Mouse (Mus musculus) adrenal gland, adult 8-10 months (tissue): Measurements from ENCODE around the gene Slc27a5. TPM values are rescaled to one million over a fixed set of nuclear protein-coding genes. Genes with fewer than 3 reads are reported as not detected.

ENCODE experiments used
- DNase-seq: peaks from one replicate; pipeline ENCODE4 v3.0.0; 2022
- total RNA-seq, 4 experiments: library from RNA; stranded (reverse); gene quantifications; 2 replicates each; pipeline ENCODE4 v1.2.4; 2022

Gene Slc27a5
- total RNA-seq, 4 experiments from 2014 or later = 0.18 to 0.32 TPM; not detected in 2

DNA sequence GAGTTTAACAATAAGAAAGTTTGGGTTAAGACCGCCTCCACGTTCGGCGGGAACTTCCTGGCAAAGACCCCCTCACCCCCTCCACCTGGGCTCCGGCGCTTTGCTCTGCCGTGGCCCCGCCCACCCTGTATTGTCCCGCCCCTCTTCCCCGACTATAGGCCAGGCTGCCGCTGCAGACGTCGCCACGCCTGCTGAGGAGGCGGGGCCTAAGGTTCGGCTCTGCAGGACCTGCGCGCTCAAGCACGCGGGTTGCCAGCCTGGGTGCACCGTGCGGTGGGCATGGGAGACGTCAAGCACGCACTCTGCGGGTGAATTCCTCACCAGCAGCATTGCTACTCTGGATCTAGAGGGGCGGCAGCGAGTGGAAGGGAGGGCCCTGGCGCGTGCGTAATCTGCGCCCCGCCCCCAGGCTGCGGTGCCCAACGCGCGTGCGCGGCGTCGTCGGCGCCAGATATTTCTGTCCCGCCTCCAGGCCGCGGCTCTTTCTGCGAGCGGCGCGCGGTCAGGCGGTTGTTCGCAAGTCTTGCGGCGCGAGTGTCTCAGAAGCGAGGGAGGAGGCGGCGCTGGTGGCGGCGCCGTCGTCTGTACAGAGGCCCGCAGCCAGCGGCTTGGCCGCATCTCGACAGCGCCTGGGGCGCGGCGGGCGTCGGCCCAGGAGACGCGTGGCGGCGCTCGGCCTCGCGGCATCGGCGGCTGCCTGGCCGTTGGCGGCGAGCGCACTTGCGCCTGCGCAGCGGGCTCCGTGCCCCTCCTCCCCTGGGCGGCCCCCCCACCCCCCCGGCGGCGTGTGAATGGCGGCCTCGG, 26.1 kb upstream of the Slc27a5 start:
- DNase-seq = peak; percentile 88

GRCm38 (mm10) chr7:13022773-13023535, 25.0 kb upstream of the Slc27a5 start:
- DNase-seq = peak; percentile 70

DNA sequence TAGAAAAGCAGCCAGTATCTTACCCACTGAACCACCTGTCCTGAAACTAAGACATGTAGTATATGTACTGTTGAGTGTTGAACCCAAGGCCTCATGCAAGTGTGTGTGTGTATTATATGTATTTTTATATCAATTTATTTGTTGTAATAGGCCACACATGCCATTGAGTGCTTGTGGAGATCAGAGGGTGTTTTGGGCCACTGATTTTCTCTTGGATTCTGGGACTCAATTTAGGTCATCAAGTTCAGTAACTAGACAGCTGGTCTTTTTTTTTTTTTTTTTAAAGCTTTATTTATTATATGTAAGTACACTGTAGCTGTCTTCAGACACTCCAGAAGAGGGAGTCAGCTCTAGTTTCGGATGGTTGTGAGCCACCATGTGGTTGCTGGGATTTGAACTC, 17.2 kb upstream of the Slc27a5 start:
- DNase-seq = no peak

GRCm38 (mm10) chr7:13014275-13014839, 16.4 kb upstream of the Slc27a5 start:
- DNase-seq = no peak

DNA sequence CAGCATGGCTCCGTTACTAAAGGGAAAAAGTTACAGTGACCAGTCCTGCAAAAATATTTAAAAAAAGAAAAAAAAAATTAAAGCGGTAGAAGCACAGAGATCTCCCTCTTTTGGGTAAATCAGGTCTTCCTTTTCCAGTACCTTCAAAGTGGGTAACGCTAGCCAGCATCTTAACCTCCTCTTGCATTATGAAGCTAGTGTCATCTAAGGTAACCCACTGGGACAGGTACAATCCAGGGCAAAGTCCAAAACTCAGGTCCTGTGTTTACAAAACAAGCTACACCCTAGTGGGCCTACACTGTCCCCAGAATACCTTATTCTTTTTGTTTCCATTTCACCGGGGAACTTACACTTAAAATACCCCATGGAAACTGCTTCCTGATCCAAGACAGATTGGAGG, 15.7 kb upstream of the Slc27a5 start:
- no peak for DNase-seq

DNA sequence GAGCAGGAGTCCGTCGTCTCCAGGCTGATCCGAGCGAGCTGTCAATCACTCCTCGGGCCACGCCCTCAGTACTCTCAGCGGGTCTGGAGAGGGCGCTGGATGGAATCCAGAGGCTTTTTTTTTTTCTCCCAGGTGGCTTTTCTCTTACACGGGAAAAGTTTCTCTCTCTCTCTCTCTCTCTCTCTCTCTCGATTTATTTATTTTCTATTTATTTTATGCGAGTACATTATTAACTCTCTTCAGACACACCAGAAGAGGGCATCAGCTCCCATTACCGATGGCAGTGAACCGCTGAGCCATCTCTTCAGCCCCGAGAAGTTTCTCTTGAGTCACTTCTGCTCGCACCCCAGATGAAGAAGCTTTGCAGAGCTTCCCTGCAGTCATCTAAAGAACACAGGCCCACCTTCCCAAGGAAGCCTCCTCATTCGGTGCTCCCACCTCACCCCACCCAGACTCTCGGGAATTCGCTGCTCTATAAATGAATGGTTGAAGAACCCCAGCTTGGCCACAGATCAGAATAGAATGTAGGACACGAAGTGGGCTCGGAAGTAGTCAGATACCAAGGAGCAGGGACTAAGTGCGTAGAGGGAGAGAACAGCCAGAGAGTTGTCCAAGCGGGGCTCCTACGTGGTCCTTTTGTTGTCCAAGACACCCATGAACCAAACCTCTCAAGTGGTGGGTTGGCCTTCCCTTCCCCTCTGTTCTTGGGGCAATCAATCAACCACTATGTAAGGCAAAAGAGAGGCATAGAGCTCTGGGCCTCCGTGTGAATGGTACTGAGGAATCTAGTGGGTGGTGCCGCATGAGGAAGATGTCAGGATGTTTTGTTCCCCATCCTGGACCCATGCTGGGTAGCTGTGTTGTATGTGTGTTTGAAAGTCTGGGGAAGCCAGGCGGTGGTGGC, 12.3 kb upstream of the Slc27a5 start, which contains the start of gene Zbtb45:
TSS of gene Zbtb45 (minus strand) at position 30 of the 904 bp plus-strand sequence.
- no peak for DNase-seq

- peak; percentile 90 for DNase-seq
Observed at GRCm38 (mm10) chr7:13009143-13010004, 11.4 kb upstream of the Slc27a5 start.

- DNase-seq = no peak
Observed at GRCm38 (mm10) chr7:13007341-13008092, 9.5 kb upstream of the Slc27a5 start.

- no peak for DNase-seq
Observed at GRCm38 (mm10) chr7:13006531-13006930, 8.5 kb upstream of the Slc27a5 start.

- no peak for DNase-seq
Observed at GRCm38 (mm10) chr7:13006011-13006410, 8.0 kb upstream of the Slc27a5 start.

GRCm38 (mm10) chr7:13003380-13003779, 5.4 kb upstream of the Slc27a5 start:
- no peak for DNase-seq

DNA sequence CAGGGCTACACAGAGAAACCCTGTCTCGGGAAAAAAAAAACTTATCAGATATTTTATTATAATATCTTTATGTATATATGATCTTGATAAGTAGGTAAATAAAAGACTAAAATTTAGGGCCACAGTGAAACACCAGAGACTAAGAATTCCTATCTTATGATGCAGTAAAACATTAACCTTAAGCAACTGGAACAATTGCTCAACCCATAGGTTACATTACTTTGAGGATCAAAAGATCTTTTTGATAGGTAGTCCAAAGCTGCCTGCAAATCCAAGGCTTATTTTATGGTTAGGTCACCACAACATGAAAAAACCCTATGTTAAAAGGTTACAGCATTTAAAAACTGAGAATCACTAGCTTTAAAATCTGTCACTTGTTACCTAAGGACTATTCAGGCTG, 3.6 kb upstream of the Slc27a5 start:
- no peak for DNase-seq

DNA sequence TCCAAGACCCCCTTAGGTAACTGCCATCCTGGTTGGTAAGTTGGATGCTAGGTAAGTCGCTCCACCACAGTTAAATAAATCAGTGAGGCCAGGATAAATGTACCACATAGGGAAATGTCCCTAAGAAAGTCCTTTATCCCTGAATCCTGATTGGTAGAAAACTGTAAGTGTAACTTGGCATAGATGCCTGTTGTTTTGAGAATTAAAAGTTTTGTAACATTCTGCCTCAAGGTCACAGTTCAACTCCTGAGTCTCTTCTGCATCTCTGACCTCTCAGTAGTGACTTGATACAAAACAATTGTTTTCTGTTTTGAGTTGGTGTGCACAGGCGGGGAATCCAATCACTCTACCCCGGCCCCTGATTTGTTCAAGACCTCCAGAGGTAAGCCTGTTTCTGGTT, 859 bp upstream of the Slc27a5 start, which contains the start of gene Trim28:
TSS of gene Trim28 (plus strand) at position 264 of the 400 bp plus-strand sequence.
- DNase-seq = no peak

DNA sequence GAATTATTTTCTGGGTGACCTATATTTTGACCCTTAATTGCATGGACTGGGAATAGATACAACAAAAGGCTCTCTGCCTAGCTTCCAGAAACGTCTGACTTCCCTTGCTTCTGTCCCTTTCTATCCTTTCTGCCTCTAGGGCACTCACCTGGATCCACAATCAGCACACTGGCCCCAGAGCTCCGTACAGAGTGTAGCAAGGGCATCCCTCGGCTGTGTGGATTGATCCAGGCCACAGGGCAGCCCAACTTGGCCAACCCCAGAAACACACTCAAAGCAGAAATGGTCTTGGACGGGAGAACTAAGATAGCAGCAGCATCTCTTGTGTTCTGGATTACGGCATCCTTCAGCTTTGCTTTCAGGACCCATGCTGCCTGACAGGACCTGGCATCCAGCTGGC, 762 bp downstream of the Slc27a5 start:
- no peak for DNase-seq

- DNase-seq = no peak
Observed at GRCm38 (mm10) chr7:12995862-12996261, 2.1 kb downstream of the Slc27a5 start.

DNA sequence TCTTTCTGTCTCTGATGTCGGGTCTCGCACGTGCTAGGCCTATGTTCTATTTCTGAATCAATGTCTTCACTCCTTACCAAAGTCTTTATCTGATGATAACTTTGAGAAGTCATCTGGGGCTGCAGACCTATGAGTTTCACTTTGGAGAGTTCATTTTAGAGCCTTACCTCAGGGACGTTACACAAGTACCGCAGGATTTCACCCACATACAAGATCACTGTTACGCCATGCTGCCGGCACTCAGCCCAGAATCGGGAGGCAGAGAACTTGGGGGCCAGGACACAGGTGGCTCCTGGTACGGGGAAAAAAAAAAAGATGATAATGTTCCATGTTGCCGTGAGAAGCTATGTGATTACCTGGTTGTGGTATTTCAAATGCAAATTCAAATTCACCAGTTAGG, 4.8 kb downstream of the Slc27a5 start:
- no peak for DNase-seq

DNA sequence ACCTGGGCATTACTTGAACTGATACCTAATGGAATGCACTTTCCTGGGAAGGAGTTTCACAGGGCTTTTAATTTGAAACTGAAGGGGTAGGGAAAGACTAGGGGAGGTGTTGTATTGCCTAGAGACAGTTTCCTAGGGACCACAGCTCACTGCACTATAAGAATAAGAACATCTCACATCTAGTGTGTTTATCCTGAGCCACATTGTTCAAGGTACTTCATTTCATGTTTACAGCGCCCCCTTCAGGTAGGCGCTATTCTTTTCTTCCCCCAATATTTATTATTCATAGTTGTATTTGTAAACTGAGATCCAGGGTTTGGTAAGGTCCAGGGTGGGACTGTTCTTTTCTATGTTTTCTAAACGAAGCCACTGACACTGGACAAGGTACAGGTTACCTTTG, 5.8 kb downstream of the Slc27a5 start:
- DNase-seq = no peak

GRCm38 (mm10) chr7:12987409-12988189, 10.4 kb downstream of the Slc27a5 start:
- DNase-seq = no peak

DNA sequence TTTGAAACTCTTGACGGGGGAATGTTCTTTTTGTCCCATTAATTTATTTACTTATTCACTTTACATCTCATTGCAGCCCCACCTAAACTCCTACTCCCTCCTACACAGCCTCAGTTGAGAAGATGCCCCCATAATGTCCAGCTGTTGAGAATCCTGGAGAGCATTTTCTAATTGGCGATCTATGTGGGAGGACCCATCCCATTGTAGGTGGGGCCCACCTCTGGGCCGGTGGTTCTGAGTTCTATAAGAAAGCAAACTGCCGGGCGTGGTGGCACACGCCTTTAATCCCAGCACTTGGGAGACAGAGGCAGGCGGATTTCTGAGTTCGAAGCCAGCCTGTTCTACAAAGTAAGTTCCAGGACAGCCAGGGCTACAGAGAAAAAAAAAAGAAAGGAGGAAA, 11.1 kb downstream of the Slc27a5 start:
- no peak for DNase-seq

GRCm38 (mm10) chr7:12985724-12986123, 12.3 kb downstream of the Slc27a5 start:
- no peak for DNase-seq
